Mouse (Mus musculus): ENCODE results near the gene Klb. TPM values are rescaled to one million over a fixed set of nuclear protein-coding genes. Genes with fewer than 3 reads are reported as not detected.

Gene Klb
- 4.2 and 4.9 TPM in 2 replicates for polyA plus RNA-seq (2012; rRNA removed)

GRCm38 (mm10) chr5:65348168-65348567, at the start of gene Klb:
Klb (plus strand) TSS chr5:65348314.

GRCm38 (mm10) chr5:65335298-65336074, 12.6 kb upstream of the Klb start, which contains the start of gene Rfc1:
Rfc1 (minus strand) TSS chr5:65335670.

GRCm38 (mm10) chr5:65390648-65391644, 42.8 kb downstream of the Klb start, which contains the start of the genes Rpl9 and Lias:
Rpl9 (minus strand) TSS chr5:65391444.
Lias (plus strand) TSS chr5:65391497.

Other genes starting within 250 kb of the Klb start
- 4.6 and 5.3 TPM in 2 replicates for gene Klhl5, start 240.8 kb upstream of the Klb start, polyA plus RNA-seq (2012; rRNA removed)
- 0.47 and 0.74 TPM in 2 replicates for gene Wdr19, start 148.6 kb upstream of the Klb start, polyA plus RNA-seq (2012; rRNA removed)
- 18.9 and 19.8 TPM in 2 replicates for gene Rfc1, start 12.6 kb upstream of the Klb start, polyA plus RNA-seq (2012; rRNA removed)
- 758 and 830 TPM in 2 replicates for gene Rpl9, start 43.1 kb downstream of the Klb start, polyA plus RNA-seq (2012; rRNA removed)
- 22.6 and 25.0 TPM in 2 replicates for gene Lias, start 43.2 kb downstream of the Klb start, polyA plus RNA-seq (2012; rRNA removed)
- 6.9 and 7.5 TPM in 2 replicates for gene Ugdh, start 87.6 kb downstream of the Klb start, polyA plus RNA-seq (2012; rRNA removed)
- not detected in 2 replicates for gene Gm43552, start 144.5 kb downstream of the Klb start, polyA plus RNA-seq (2012; rRNA removed)
- 13.1 and 16.0 TPM in 2 replicates for gene Smim14, start 188.9 kb downstream of the Klb start, polyA plus RNA-seq (2012; rRNA removed)
- 64.8 and 70.9 TPM in 2 replicates for gene Ube2k, start 188.9 kb downstream of the Klb start, polyA plus RNA-seq (2012; rRNA removed)